Mouse (Mus musculus) cortical plate, adult 2 months (tissue): Measurements from ENCODE around the gene Rgr.

Source experiments
- CTCF ChIP-seq: fragments of 200-500 bp; IDR thresholded peaks from 2 replicates; pipeline ENCODE4 v1.5.1; 2011; ENCODE audit warnings: mild to moderate bottlenecking, control low read depth, low read length; ENCODE audit not compliant: insufficient read depth; ENCODE audit errors: extremely low read depth
- POLR2A ChIP-seq: fragments of 200-500 bp; IDR thresholded peaks from 2 replicates; pipeline ENCODE4 v1.6.1; 2011; ENCODE audit warnings: mild to moderate bottlenecking, low read length, control low read depth; ENCODE audit not compliant: insufficient read depth; ENCODE audit errors: extremely low read depth

DNA sequence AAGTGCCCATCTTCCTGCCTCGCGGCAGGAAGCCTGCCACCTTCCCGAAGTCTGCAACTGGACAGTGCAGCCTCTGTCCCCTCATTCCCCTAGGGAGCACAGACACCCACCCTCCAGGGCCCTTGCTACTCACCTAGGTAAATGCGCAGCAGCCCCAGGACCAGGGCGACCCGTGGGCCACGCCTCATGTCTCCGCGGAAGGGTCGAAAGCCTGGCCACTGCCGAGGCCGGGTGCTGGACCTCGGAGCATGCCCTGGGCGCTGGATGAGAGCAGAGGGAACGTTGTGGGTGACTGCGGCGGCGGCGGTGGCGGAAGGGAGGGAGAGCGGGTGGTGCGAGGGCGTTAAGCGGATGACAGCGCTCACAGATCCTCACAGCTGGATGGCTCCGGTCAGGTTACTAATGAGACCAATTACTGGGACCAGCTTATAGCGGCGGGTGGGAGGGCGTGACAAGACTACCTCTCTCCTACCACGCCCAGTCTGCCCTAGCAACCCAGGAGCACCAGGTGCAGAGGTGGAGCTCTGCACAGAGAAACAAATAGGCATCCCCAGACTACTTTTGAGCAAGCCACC is 49.3 kb upstream of the Rgr start, which contains the start of gene Cdhr1:
- TF ChIP-seq CTCF = no peak
- TF ChIP-seq POLR2A = no peak
